Comparison of ENCODE assay signal across 8 mouse cellular contexts in the genomic region with DNA sequence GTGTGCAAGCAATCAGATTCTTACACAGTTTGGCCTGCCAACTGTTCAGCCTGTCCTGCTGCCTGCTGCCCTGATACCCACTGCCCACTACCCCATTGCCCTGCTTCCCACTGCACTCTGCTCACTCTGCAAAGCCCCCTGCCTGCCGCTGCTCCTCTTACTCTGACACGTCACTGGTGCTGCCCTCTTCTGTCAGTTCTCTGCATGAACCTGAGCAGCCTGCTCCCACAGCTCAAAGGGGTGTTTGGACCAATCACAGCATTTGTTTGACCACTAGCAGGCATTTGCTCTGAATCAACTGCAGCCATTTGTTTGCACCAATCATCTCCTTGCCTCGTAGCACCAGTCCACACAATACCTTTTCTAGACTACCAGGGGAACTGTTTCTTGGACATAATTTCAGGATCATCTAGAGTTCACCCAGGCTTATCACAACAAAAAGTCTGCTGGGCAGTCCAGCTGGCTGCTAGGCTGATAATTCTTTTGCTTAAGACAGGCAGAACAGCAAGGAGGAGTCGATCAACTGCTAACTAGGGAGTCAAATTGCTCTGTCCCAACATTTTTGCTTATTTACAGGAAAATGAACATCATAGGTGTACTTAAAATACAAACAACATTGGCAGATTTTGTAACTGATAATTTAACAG. TPM values are rescaled to one million over a fixed set of nuclear protein-coding genes. Genes with fewer than 3 reads are reported as not detected.
DNase-seq lines count a peak whose midpoint lies in the region; ATAC-seq and TF ChIP-seq lines count a peak whose summit lies in the region.

No protein-coding gene starts in this region.

- H3K27ac ChIP-seq in thymus, adult 2 months (ENCODE audit: control insufficient read depth, insufficient read depth, low read length): no peak overlapping the region
- H3K27ac ChIP-seq in embryonic facial prominence, embryonic 11.5 days (replicated peaks; ENCODE audit: low read depth, low read length): no peak overlapping the region
- H3K27ac ChIP-seq in liver, embryonic 14.5 days: no peak overlapping the region
- H3K27ac ChIP-seq in neural tube, embryonic 11.5 days (ENCODE audit: low read depth, low read length): no peak overlapping the region

- no peak overlapping the region for H3K4me2 ChIP-seq in embryonic facial prominence, embryonic 11.5 days (ENCODE audit: low read depth, low read length)
- H3K4me2 ChIP-seq in liver, embryonic 14.5 days (ENCODE audit: low read depth): no peak overlapping the region
- H3K4me2 ChIP-seq in neural tube, embryonic 11.5 days (ENCODE audit: low read depth): no peak overlapping the region

- TF ChIP-seq CTCF in thymus, adult 2 months (IDR thresholded peaks at IDR 0.05; ENCODE audit: borderline replicate concordance, control insufficient read depth, extremely low read depth, insufficient read depth, low read length, poor library complexity): no peak
- peak; percentile 71 for TF ChIP-seq CTCF in liver, embryonic 14.5 days (IDR thresholded peaks at IDR 0.05; ENCODE audit: low read depth)

- 22% methylated on average over 4 of the region's 4 CpGs for WGBS in thymus, adult 2 months
- 14% methylated on average over 4 of the region's 4 CpGs for WGBS in embryonic facial prominence, embryonic 11.5 days
- WGBS in liver, embryonic 14.5 days (ENCODE audit: insufficient replicate concordance): 8% methylated on average over 4 of the region's 4 CpGs
- WGBS in neural tube, embryonic 11.5 days: 15% methylated on average over 4 of the region's 4 CpGs

- no peak overlapping the region for H3K9ac ChIP-seq in embryonic facial prominence, embryonic 11.5 days (replicated peaks; ENCODE audit: low read length)
- H3K9ac ChIP-seq in liver, embryonic 14.5 days (replicated peaks): no peak overlapping the region
- H3K9ac ChIP-seq in neural tube, embryonic 11.5 days (ENCODE audit: low read length): no peak overlapping the region

- no peak overlapping the region for H3K4me3 ChIP-seq in thymus, adult 2 months (ENCODE audit: control insufficient read depth, insufficient read depth, low read length)
- no peak overlapping the region for H3K4me3 ChIP-seq in embryonic facial prominence, embryonic 11.5 days (ENCODE audit: low read depth, low read length)
- H3K4me3 ChIP-seq in liver, embryonic 14.5 days (ENCODE audit: insufficient read depth in 1 of 2, low read depth in 2 of 2, low read length in 2 of 2): no peak overlapping the region
- no peak overlapping the region for H3K4me3 ChIP-seq in neural tube, embryonic 11.5 days (ENCODE audit: low read depth, low read length)

- H3K4me1 ChIP-seq in thymus, adult 2 months (replicated peaks; ENCODE audit: control insufficient read depth, insufficient read depth, low read length): no peaks in the 10 kb centered on the region
- H3K4me1 ChIP-seq in embryonic facial prominence, embryonic 11.5 days (ENCODE audit: control insufficient read depth, insufficient read depth, low read length): no peaks in the 10 kb centered on the region
- H3K4me1 ChIP-seq in liver, embryonic 14.5 days (replicated peaks; ENCODE audit: control insufficient read depth in 2 of 2, insufficient read depth in 2 of 2, low read length in 1 of 2): no peaks in the 10 kb centered on the region
- no peaks in the 10 kb centered on the region for H3K4me1 ChIP-seq in neural tube, embryonic 11.5 days (ENCODE audit: control insufficient read depth, insufficient read depth, low read length)

- no peaks in the 10 kb centered on the region for H3K9me3 ChIP-seq in embryonic facial prominence, embryonic 11.5 days (replicated peaks; ENCODE audit: control insufficient read depth, low read length)
- no peaks in the 10 kb centered on the region for H3K9me3 ChIP-seq in liver, embryonic 14.5 days (ENCODE audit: control insufficient read depth, low read length)
- no peaks in the 10 kb centered on the region for H3K9me3 ChIP-seq in neural tube, embryonic 11.5 days (ENCODE audit: control insufficient read depth, low read length)

- no peak; the same call in 1 of the 2 replicates for ATAC-seq in embryonic facial prominence, embryonic 11.5 days (replicated peaks; ENCODE audit: insufficient number of reproducible peaks, low FRiP score, low TSS enrichment, low read depth)
- ATAC-seq in liver, embryonic 14.5 days (ENCODE audit: insufficient read depth): 0 out of 2 replicates have a peak, but pooled peaks have one; percentile 18
- ATAC-seq in neural tube, embryonic 11.5 days (ENCODE audit: insufficient read depth, low FRiP score, low TSS enrichment): peak; percentile 85

- H3K27me3 ChIP-seq in thymus, adult 2 months (ENCODE audit: control insufficient read depth, insufficient read depth, low read length): no peaks in the 10 kb centered on the region
- no peaks in the 10 kb centered on the region for H3K27me3 ChIP-seq in embryonic facial prominence, embryonic 11.5 days (ENCODE audit: control insufficient read depth, insufficient read depth, low read length)
- no peaks in the 10 kb centered on the region for H3K27me3 ChIP-seq in liver, embryonic 14.5 days (ENCODE audit: control insufficient read depth, insufficient read depth, low read length)
- H3K27me3 ChIP-seq in neural tube, embryonic 11.5 days (ENCODE audit: control insufficient read depth, insufficient read depth, low read length): no peaks in the 10 kb centered on the region

- peak; percentile 14 for DNase-seq in thymus, adult 2 months
- no peak for DNase-seq in thymus, postnatal 0 days (ENCODE audit: low spot score)
- peak; percentile 75 for DNase-seq in embryonic facial prominence, embryonic 11.5 days (ENCODE audit: low spot score)
- DNase-seq in heart, adult 8-10 months (ENCODE audit: low spot score): peak; percentile 47
- DNase-seq in kidney, adult 18-20 months: peak; percentile 46
- DNase-seq in liver, embryonic 14.5 days (ENCODE audit: low read depth in 3 of 3, low spot score in 3 of 3): peak in 1 of 3 experiments; percentile 4
- peak; percentile 71 for DNase-seq in neural tube, embryonic 11.5 days (ENCODE audit: low spot score)
- DNase-seq in urinary bladder, postnatal 14 days (ENCODE audit: low spot score): peak; percentile 75

- no peaks in the 10 kb centered on the region for H3K36me3 ChIP-seq in thymus, adult 2 months (ENCODE audit: control insufficient read depth, insufficient read depth, low read length)
- no peaks in the 10 kb centered on the region for H3K36me3 ChIP-seq in embryonic facial prominence, embryonic 11.5 days (replicated peaks; ENCODE audit: control insufficient read depth, insufficient read depth, low read depth, low read length)
- no peaks in the 10 kb centered on the region for H3K36me3 ChIP-seq in liver, embryonic 14.5 days (replicated peaks; ENCODE audit: control insufficient read depth, insufficient read depth, low read depth)
- H3K36me3 ChIP-seq in neural tube, embryonic 11.5 days (ENCODE audit: control insufficient read depth, insufficient read depth, low read length): no peaks in the 10 kb centered on the region

- no peak for TF ChIP-seq EP300 in liver, embryonic 14.5 days (IDR thresholded peaks at IDR 0.05; ENCODE audit: low read depth)

- TF ChIP-seq POLR2A in thymus, adult 2 months (IDR thresholded peaks at IDR 0.05; ENCODE audit: control insufficient read depth, extremely low read depth, insufficient read depth, low read length, poor library complexity): no peak

RNA-seq across cellular contexts. Expression of gene Mx1, which starts 44.7 kb away (rescaled TPM):
- polyA plus RNA-seq in thymus, adult 2 months (2012; rRNA removed): 4.9 and 7.9 TPM in 2 replicates
- 1.9 and 2.9 TPM in 2 replicates for polyA plus RNA-seq in thymus, postnatal 0 days (2015; fragmentation: Nextera tagmentation; extraction: Ambion mirVana)
- polyA plus RNA-seq in embryonic facial prominence, embryonic 11.5 days (2014; fragmentation: Nextera tagmentation; extraction: Ambion mirVana): 0.08 TPM in 1 of 2 replicates, not detected in the other
- total RNA-seq in heart, adult 8-10 months (2022): 1 to 10 TPM; 1.2 to 2.2 (median 1.9) TPM
- 0.29 and 0.46 TPM in 2 replicates for polyA plus RNA-seq in liver, embryonic 14.5 days (2012; rRNA removed)
- polyA plus RNA-seq in liver, embryonic 14.5 days (2014; fragmentation: Nextera tagmentation; extraction: Ambion mirVana): 0.16 and 0.48 TPM in 2 replicates
- polyA plus RNA-seq in neural tube, embryonic 11.5 days (2014; fragmentation: Nextera tagmentation; extraction: Ambion mirVana): not detected in 2 replicates
